Mouse (Mus musculus) neural tube, embryonic 12.5 days (tissue): ENCODE results near the gene Zfp60. TPM values are rescaled to one million over a fixed set of nuclear protein-coding genes. Genes with fewer than 3 reads are reported as not detected.
"Not testable (repeated sequence)": the region's sequence is repeated elsewhere in the genome, so short reads cannot be mapped to it uniquely, and the experiment has no call there.

Experiments used
- ATAC-seq: fragments of 200-750 bp; cut with Nextera tagmentation; 2 replicates; pipeline ENCODE4 v1.8.0; 2017; ENCODE audit warnings: low read depth, mild to moderate bottlenecking, moderate TSS enrichment, moderate library complexity; ENCODE audit not compliant: low FRiP score
- H3K27ac ChIP-seq: fragments of 300-500 bp; sonication (generic); 2 replicates; pipeline ENCODE4 v1.5.1; 2016
- H3K27me3 ChIP-seq: fragments of 300-500 bp; sonication (generic); replicated peaks from 2 replicates; pipeline ENCODE4 v1.6.1; 2016; ENCODE audit warnings: mild to moderate bottlenecking
- H3K36me3 ChIP-seq: fragments of 300-500 bp; sonication (generic); 2 replicates; pipeline ENCODE4 v1.6.1; 2016; ENCODE audit warnings: mild to moderate bottlenecking
- H3K4me1 ChIP-seq: fragments of 300-500 bp; sonication (generic); 2 replicates; pipeline ENCODE4 v1.6.1; 2016
- H3K4me2 ChIP-seq: fragments of 300-500 bp; sonication (generic); replicated peaks from 2 replicates; pipeline ENCODE4 v1.6.1; 2016; ENCODE audit warnings: mild to moderate bottlenecking
- H3K4me3 ChIP-seq: fragments of 300-500 bp; sonication (generic); 2 replicates; pipeline ENCODE4 v1.5.1; 2016
- H3K9ac ChIP-seq: fragments of 300-500 bp; sonication (generic); 2 replicates; pipeline ENCODE4 v1.6.1; 2016; ENCODE audit warnings: mild to moderate bottlenecking
- H3K9me3 ChIP-seq: fragments of 300-500 bp; sonication (generic); 2 replicates; pipeline ENCODE4 v1.6.1; 2016; ENCODE audit warnings: mild to moderate bottlenecking
- WGBS: fragments of 180-500 bp; shearing (Covaris S2); methylation state at CpG from one replicate; pipeline ENCODE4 v1.1.7; 2016; 5-methylcytosine and 5-hydroxymethylcytosine counted together
- polyA plus RNA-seq: library from polyadenylated mRNA; unstranded; fragments of >200 nt; fragmentation: Nextera tagmentation; extraction: Ambion mirVana; gene quantifications from 2 replicates; pipeline ENCODE4 v1.2.1, GENCODE M21; 2016

Zfp60 gene
- polyA plus RNA-seq, 1 experiment from 2014 or later, result 97.2 TPM

- Histone ChIP-seq H3K27ac (no peak overlapping the region), H3K27me3 (no peaks in the 10 kb centered on the region), H3K4me3 (no peak overlapping the region), H3K9me3 (no peaks in the 10 kb centered on the region), H3K4me2 (no peak overlapping the region), H3K36me3 (no peaks in the 10 kb centered on the region), H3K4me1 (no peaks in the 10 kb centered on the region), H3K9ac (no peak overlapping the region)
- peak; percentile 85 for ATAC-seq
- 44% methylated on average over 12 of the region's 12 CpGs for WGBS
Observed at GRCm38 (mm10) chr7:27725566-27726538, 5.3 kb upstream of the Zfp60 start.

- Histone ChIP-seq H3K4me1 (no peaks in the 10 kb centered on the region), H3K27ac (no peak overlapping the region)
- 70% methylated on average over 2 of the region's 2 CpGs for WGBS
Observed at GRCm38 (mm10) chr7:27727471-27727870, 3.7 kb upstream of the Zfp60 start.

GRCm38 (mm10) chr7:27731946-27732345 is 757 bp downstream of the Zfp60 start:
- peak overlapping the region; percentile 77 for H3K4me3 ChIP-seq
- ATAC-seq, result peak; percentile 38
- no peaks in the 10 kb centered on the region for H3K9me3 ChIP-seq
- peaks cover 31% of the 10 kb centered on the region for H3K4me1 ChIP-seq
- H3K4me2 ChIP-seq, result peak overlapping the region; percentile 60
- 4% methylated on average over 12 of the region's 12 CpGs for WGBS
- no peaks in the 10 kb centered on the region for H3K27me3 ChIP-seq
- peak overlapping the region; percentile 89 for H3K9ac ChIP-seq
- H3K27ac ChIP-seq, result peak overlapping the region; percentile 95
- H3K36me3 ChIP-seq, result no peaks in the 10 kb centered on the region

More at GRCm38 (mm10) chr7:27727471-27727870, 3.7 kb upstream of the Zfp60 start:
- Histone ChIP-seq H3K4me2 (no peak overlapping the region), H3K4me3 (no peak overlapping the region), H3K27me3 (no peaks in the 10 kb centered on the region), H3K9ac (no peak overlapping the region), H3K36me3 (no peaks in the 10 kb centered on the region), H3K9me3 (no peaks in the 10 kb centered on the region)
- no peak for ATAC-seq

- 73% methylated on average over 6 of the region's 6 CpGs for WGBS
- Histone ChIP-seq H3K9me3 (no peaks in the 10 kb centered on the region), H3K9ac (peak overlapping the region; percentile 89), H3K36me3 (no peaks in the 10 kb centered on the region), H3K27ac (peak overlapping the region; percentile 95; the same call in 1 of the 2 replicates), H3K27me3 (no peaks in the 10 kb centered on the region), H3K4me2 (peak overlapping the region; percentile 60), H3K4me3 (peak overlapping the region; percentile 77), H3K4me1 (peaks cover 31% of the 10 kb centered on the region)
- ATAC-seq, result no peak
Observed at GRCm38 (mm10) chr7:27732508-27732907, 1.3 kb downstream of the Zfp60 start.

GRCm38 (mm10) chr7:27735457-27735856 is 4.3 kb downstream of the Zfp60 start:
- Histone ChIP-seq H3K4me2 (peak overlapping the region; percentile 41), H3K9me3 (no peaks in the 10 kb centered on the region)

GRCm38 (mm10) chr7:27756351-27757047 is 25.3 kb downstream of the Zfp60 start:
- Histone ChIP-seq H3K9me3 (no peaks in the 10 kb centered on the region), H3K4me2 (peak overlapping the region; percentile 17; the same call in 1 of the 2 replicates), H3K27me3 (no peaks in the 10 kb centered on the region), H3K36me3 (peaks cover 12% of the 10 kb centered on the region), H3K4me3 (no peak overlapping the region), H3K9ac (no peak overlapping the region), H3K27ac (peak overlapping the region; percentile 5; the same call in 1 of the 2 replicates), H3K4me1 (peaks cover 13% of the 10 kb centered on the region)
- 10% methylated on average over 5 of the region's 5 CpGs for WGBS
- ATAC-seq, result peak; percentile 80

More at GRCm38 (mm10) chr7:27735457-27735856, 4.3 kb downstream of the Zfp60 start:
- Histone ChIP-seq H3K36me3 (peaks cover 24% of the 10 kb centered on the region), H3K9ac (no peak overlapping the region), H3K4me3 (no peak overlapping the region), H3K27ac (no peak overlapping the region), H3K4me1 (peaks cover 31% of the 10 kb centered on the region), H3K27me3 (no peaks in the 10 kb centered on the region)
- 27% methylated on average over 5 of the region's 5 CpGs for WGBS
- no peak for ATAC-seq

GRCm38 (mm10) chr7:27757048-27757375 is 25.8 kb downstream of the Zfp60 start:
- Histone ChIP-seq H3K9me3 (no peaks in the 10 kb centered on the region), H3K4me2 (no peak overlapping the region), H3K4me3 (no peak overlapping the region), H3K27ac (peak overlapping the region; percentile 5; the same call in 1 of the 2 replicates), H3K9ac (no peak overlapping the region), H3K27me3 (no peaks in the 10 kb centered on the region), H3K36me3 (peaks cover 7% of the 10 kb centered on the region), H3K4me1 (peaks cover 13% of the 10 kb centered on the region)
- WGBS, result 14% methylated on average over 3 of the region's 3 CpGs
- peak; percentile 57 for ATAC-seq

- WGBS, result 18% methylated on average over 17 of the region's 17 CpGs
Observed at GRCm38 (mm10) chr7:27765176-27765886, 34.1 kb downstream of the Zfp60 start.

GRCm38 (mm10) chr7:27789306-27789705 is 58.1 kb downstream of the Zfp60 start:
- Histone ChIP-seq H3K4me3 (no peak overlapping the region), H3K36me3 (no peaks in the 10 kb centered on the region), H3K27me3 (no peaks in the 10 kb centered on the region), H3K9me3 (peaks cover 21% of the 10 kb centered on the region), H3K9ac (no peak overlapping the region), H3K27ac (no peak overlapping the region), H3K4me2 (no peak overlapping the region), H3K4me1 (no peaks in the 10 kb centered on the region)
- ATAC-seq, result no peak
- whole genome bisulfite sequencing, result 78% methylated on average over 5 of the region's 5 CpGs

More at GRCm38 (mm10) chr7:27765176-27765886, 34.1 kb downstream of the Zfp60 start:
- no peaks in the 10 kb centered on the region for H3K36me3 ChIP-seq
- H3K27me3 ChIP-seq, result no peaks in the 10 kb centered on the region
- peak overlapping the region; percentile 52 for H3K4me2 ChIP-seq
- H3K27ac ChIP-seq, result no peak overlapping the region
- ATAC-seq, result no peak
- peak overlapping the region; percentile 15; the same call in 1 of the 2 replicates for H3K4me3 ChIP-seq
- H3K9me3 ChIP-seq, result no peaks in the 10 kb centered on the region
- H3K4me1 ChIP-seq, result no peaks in the 10 kb centered on the region
- no peak overlapping the region for H3K9ac ChIP-seq

- H3K9ac ChIP-seq, H3K36me3 ChIP-seq, H3K4me2 ChIP-seq, H3K9me3 ChIP-seq, ATAC-seq, H3K27ac ChIP-seq, H3K27me3 ChIP-seq, H3K4me3 ChIP-seq, H3K4me1 ChIP-seq: not testable (repeated sequence)
- WGBS, result 52% methylated on average over 3 of the region's 3 CpGs
Observed at GRCm38 (mm10) chr7:27793865-27794264, 62.7 kb downstream of the Zfp60 start.

GRCm38 (mm10) chr7:27794566-27794965 is 63.4 kb downstream of the Zfp60 start:
- Histone ChIP-seq H3K9me3 (no peaks in the 10 kb centered on the region), H3K4me1 (0 out of 2 replicates have a peak, but pooled peaks cover 3% of the 10 kb centered on the region), H3K9ac (no peak overlapping the region), H3K27ac (no peak overlapping the region), H3K36me3 (no peaks in the 10 kb centered on the region), H3K4me2 (no peak overlapping the region), H3K27me3 (no peaks in the 10 kb centered on the region), H3K4me3 (no peak overlapping the region)
- no peak for ATAC-seq
